Mouse (Mus musculus): ENCODE results near the gene Lrrc8b. TPM values are rescaled to one million over a fixed set of nuclear protein-coding genes. Genes with fewer than 3 reads are reported as not detected.

Gene Lrrc8b
- 19.2 and 22.5 TPM in 2 replicates for polyA plus RNA-seq (2012; rRNA removed)

GRCm38 (mm10) chr5:105415198-105415791 lies at the start of gene Lrrc8b:
Lrrc8b (plus strand) TSS chr5:105415775.
- DNase-seq: peak; percentile 75
- H3K27ac ChIP-seq (ENCODE audit: control insufficient read depth, insufficient read depth, low read length): no peak within 1 kb of the TSS
- peak; percentile 49; the same call in 1 of the 2 replicates for TF ChIP-seq CTCF (IDR thresholded peaks at IDR 0.05; ENCODE audit: borderline replicate concordance, control insufficient read depth, extremely low read depth, insufficient read depth, low read length, poor library complexity)
- TF ChIP-seq POLR2A (IDR thresholded peaks at IDR 0.05; ENCODE audit: control insufficient read depth, extremely low read depth, insufficient read depth, low read length, poor library complexity): peak; percentile 78

DNA sequence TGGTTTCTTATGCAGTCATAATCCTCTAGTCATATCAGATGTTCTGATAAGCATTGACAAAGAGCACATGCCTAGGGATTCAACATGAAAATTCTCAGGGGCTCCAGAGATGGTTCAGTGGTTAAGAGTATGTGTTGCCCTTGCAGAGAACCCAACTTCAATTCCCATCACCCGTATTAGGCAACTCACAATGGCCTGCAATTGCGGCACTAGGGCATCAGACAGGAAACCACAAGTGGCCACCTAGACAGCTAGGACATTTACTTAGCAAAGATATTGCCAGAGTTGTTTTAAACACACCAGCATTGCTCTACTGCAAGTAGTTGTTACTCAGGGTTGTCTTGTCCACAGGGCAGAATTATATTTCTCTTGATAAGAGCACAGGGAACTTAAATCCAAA lies 34.1 kb upstream of the Lrrc8b start:
- TF ChIP-seq CTCF (IDR thresholded peaks at IDR 0.05; ENCODE audit: borderline replicate concordance, control insufficient read depth, extremely low read depth, insufficient read depth, low read length, poor library complexity) (no peak), POLR2A (IDR thresholded peaks at IDR 0.05; ENCODE audit: control insufficient read depth, extremely low read depth, insufficient read depth, low read length, poor library complexity) (no peak)
- 62% methylated on average over 2 of the region's 2 CpGs for WGBS
- H3K27ac ChIP-seq (ENCODE audit: control insufficient read depth, insufficient read depth, low read length): no peak overlapping the region
- no peaks in the 10 kb centered on the region for H3K36me3 ChIP-seq (ENCODE audit: control insufficient read depth, insufficient read depth, low read length)
- H3K4me1 ChIP-seq (replicated peaks; ENCODE audit: control insufficient read depth, insufficient read depth, low read length): no peaks in the 10 kb centered on the region
- no peaks in the 10 kb centered on the region for H3K27me3 ChIP-seq (ENCODE audit: control insufficient read depth, insufficient read depth, low read length)
- no peak overlapping the region for H3K4me3 ChIP-seq (ENCODE audit: control insufficient read depth, insufficient read depth, low read length)
- DNase-seq: no peak

More at GRCm38 (mm10) chr5:105415198-105415791, at the start of gene Lrrc8b:
- peak within 1 kb of the TSS; percentile 73 for H3K4me3 ChIP-seq (ENCODE audit: control insufficient read depth, insufficient read depth, low read length)
- no peaks in the 10 kb centered on the region for H3K27me3 ChIP-seq (ENCODE audit: control insufficient read depth, insufficient read depth, low read length)
- no peaks in the 10 kb centered on the region for H3K36me3 ChIP-seq (ENCODE audit: control insufficient read depth, insufficient read depth, low read length)
- peaks cover 17% of the 10 kb centered on the region for H3K4me1 ChIP-seq (replicated peaks; ENCODE audit: control insufficient read depth, insufficient read depth, low read length)
- WGBS: under 1% methylated on average over 62 of the region's 63 CpGs

DNA sequence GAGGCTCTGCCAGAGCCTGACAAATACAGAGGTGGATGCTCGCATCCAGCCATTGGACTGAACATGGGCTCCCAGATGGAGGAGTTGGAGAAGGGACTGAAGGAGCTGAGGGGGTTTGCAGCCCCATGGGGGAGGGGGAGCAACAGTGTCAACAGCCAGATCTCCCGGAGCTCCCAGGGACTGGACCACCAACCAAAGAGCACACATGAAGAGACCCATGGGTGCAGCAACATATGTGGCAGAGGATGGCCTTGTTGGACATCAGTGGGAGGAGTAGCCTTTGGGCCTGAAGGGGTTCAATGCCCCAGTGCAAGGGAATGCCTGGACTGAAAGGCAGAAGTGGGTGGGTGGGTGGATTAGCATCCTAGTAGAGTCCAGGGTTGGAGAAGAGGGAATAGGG lies 25.2 kb upstream of the Lrrc8b start:
- 100% methylated on average over 2 of the region's 2 CpGs for WGBS
- Histone ChIP-seq H3K4me3 (ENCODE audit: control insufficient read depth, insufficient read depth, low read length) (no peak overlapping the region), H3K4me1 (replicated peaks; ENCODE audit: control insufficient read depth, insufficient read depth, low read length) (no peaks in the 10 kb centered on the region), H3K27me3 (ENCODE audit: control insufficient read depth, insufficient read depth, low read length) (no peaks in the 10 kb centered on the region), H3K27ac (ENCODE audit: control insufficient read depth, insufficient read depth, low read length) (no peak overlapping the region), H3K36me3 (ENCODE audit: control insufficient read depth, insufficient read depth, low read length) (no peaks in the 10 kb centered on the region)
- no peak for TF ChIP-seq POLR2A (IDR thresholded peaks at IDR 0.05; ENCODE audit: control insufficient read depth, extremely low read depth, insufficient read depth, low read length, poor library complexity)
- TF ChIP-seq CTCF (IDR thresholded peaks at IDR 0.05; ENCODE audit: borderline replicate concordance, control insufficient read depth, extremely low read depth, insufficient read depth, low read length, poor library complexity): no peak
- DNase-seq: no peak

GRCm38 (mm10) chr5:105393731-105394130 lies 21.8 kb upstream of the Lrrc8b start:
- TF ChIP-seq POLR2A (IDR thresholded peaks at IDR 0.05; ENCODE audit: control insufficient read depth, extremely low read depth, insufficient read depth, low read length, poor library complexity) (no peak), CTCF (IDR thresholded peaks at IDR 0.05; ENCODE audit: borderline replicate concordance, control insufficient read depth, extremely low read depth, insufficient read depth, low read length, poor library complexity) (no peak)
- Histone ChIP-seq H3K36me3 (ENCODE audit: control insufficient read depth, insufficient read depth, low read length) (no peaks in the 10 kb centered on the region), H3K4me1 (replicated peaks; ENCODE audit: control insufficient read depth, insufficient read depth, low read length) (no peaks in the 10 kb centered on the region), H3K4me3 (ENCODE audit: control insufficient read depth, insufficient read depth, low read length) (no peak overlapping the region), H3K27ac (ENCODE audit: control insufficient read depth, insufficient read depth, low read length) (no peak overlapping the region), H3K27me3 (ENCODE audit: control insufficient read depth, insufficient read depth, low read length) (no peaks in the 10 kb centered on the region)
- DNase-seq: no peak
- 95% methylated on average over 6 of the region's 6 CpGs for WGBS

- TF ChIP-seq CTCF (IDR thresholded peaks at IDR 0.05; ENCODE audit: borderline replicate concordance, control insufficient read depth, extremely low read depth, insufficient read depth, low read length, poor library complexity) (no peak), POLR2A (IDR thresholded peaks at IDR 0.05; ENCODE audit: control insufficient read depth, extremely low read depth, insufficient read depth, low read length, poor library complexity) (no peak)
- no peaks in the 10 kb centered on the region for H3K4me1 ChIP-seq (replicated peaks; ENCODE audit: control insufficient read depth, insufficient read depth, low read length)
- H3K27me3 ChIP-seq (ENCODE audit: control insufficient read depth, insufficient read depth, low read length): no peaks in the 10 kb centered on the region
- DNase-seq: no peak
- H3K36me3 ChIP-seq (ENCODE audit: control insufficient read depth, insufficient read depth, low read length): no peaks in the 10 kb centered on the region
- no peak overlapping the region for H3K4me3 ChIP-seq (ENCODE audit: control insufficient read depth, insufficient read depth, low read length)
- 25% methylated on average over 4 of the region's 4 CpGs for WGBS
- no peak overlapping the region for H3K27ac ChIP-seq (ENCODE audit: control insufficient read depth, insufficient read depth, low read length)
Observed at GRCm38 (mm10) chr5:105395188-105395587, 20.4 kb upstream of the Lrrc8b start.

GRCm38 (mm10) chr5:105398966-105399365 lies 16.6 kb upstream of the Lrrc8b start:
- no peak overlapping the region for H3K27ac ChIP-seq (ENCODE audit: control insufficient read depth, insufficient read depth, low read length)
- H3K36me3 ChIP-seq (ENCODE audit: control insufficient read depth, insufficient read depth, low read length): no peaks in the 10 kb centered on the region
- no peak for DNase-seq
- 94% methylated on average over 6 of the region's 6 CpGs for WGBS
- no peaks in the 10 kb centered on the region for H3K4me1 ChIP-seq (replicated peaks; ENCODE audit: control insufficient read depth, insufficient read depth, low read length)
- no peak for TF ChIP-seq POLR2A (IDR thresholded peaks at IDR 0.05; ENCODE audit: control insufficient read depth, extremely low read depth, insufficient read depth, low read length, poor library complexity)
- TF ChIP-seq CTCF (IDR thresholded peaks at IDR 0.05; ENCODE audit: borderline replicate concordance, control insufficient read depth, extremely low read depth, insufficient read depth, low read length, poor library complexity): no peak
- no peak overlapping the region for H3K4me3 ChIP-seq (ENCODE audit: control insufficient read depth, insufficient read depth, low read length)
- H3K27me3 ChIP-seq (ENCODE audit: control insufficient read depth, insufficient read depth, low read length): no peaks in the 10 kb centered on the region
